Mouse (Mus musculus) thymus, adult 2 months (tissue): ENCODE data around the gene Olfr916. TPM values are rescaled to one million over a fixed set of nuclear protein-coding genes. Genes with fewer than 3 reads are reported as not detected.

ENCODE experiments used
- DNase-seq: peaks from one replicate; pipeline ENCODE4 v3.0.0; 2021
- H3K27ac ChIP-seq: fragments of 200-500 bp; 2 replicates; pipeline ENCODE4 v1.5.1; 2012; ENCODE audit warnings: low read length, control low read depth; ENCODE audit not compliant: control insufficient read depth, insufficient read depth
- H3K27me3 ChIP-seq: fragments of 200-500 bp; 2 replicates; pipeline ENCODE4 v1.6.1; 2012; ENCODE audit warnings: mild to moderate bottlenecking, low read length, moderate library complexity, mixed read lengths; ENCODE audit not compliant: control insufficient read depth, insufficient read depth
- H3K36me3 ChIP-seq: fragments of 200-500 bp; 2 replicates; pipeline ENCODE4 v1.6.1; 2012; ENCODE audit warnings: mild to moderate bottlenecking, low read length, moderate library complexity; ENCODE audit not compliant: control insufficient read depth, insufficient read depth
- H3K4me1 ChIP-seq: fragments of 200-500 bp; replicated peaks from 2 replicates; pipeline ENCODE4 v1.6.1; 2012; ENCODE audit warnings: low read length; ENCODE audit not compliant: control insufficient read depth, insufficient read depth
- H3K4me3 ChIP-seq: fragments of 200-500 bp; 2 replicates; pipeline ENCODE4 v1.5.1; 2012; ENCODE audit warnings: mild to moderate bottlenecking, low read length, control low read depth, moderate library complexity; ENCODE audit not compliant: control insufficient read depth, insufficient read depth
- CTCF ChIP-seq: fragments of 200-500 bp; IDR thresholded peaks from 2 replicates; pipeline ENCODE4 v1.5.1; 2012; ENCODE audit warnings: mild to moderate bottlenecking, control low read depth, low read length, moderate library complexity, borderline replicate concordance; ENCODE audit not compliant: control insufficient read depth, poor library complexity, insufficient read depth; ENCODE audit errors: extremely low read depth
- POLR2A ChIP-seq: fragments of 200-500 bp; IDR thresholded peaks from 2 replicates; pipeline ENCODE4 v1.6.1; 2012; ENCODE audit warnings: mild to moderate bottlenecking, low read length, control low read depth, moderate library complexity; ENCODE audit not compliant: control insufficient read depth, poor library complexity, insufficient read depth; ENCODE audit errors: extremely low read depth
- WGBS: fragments of 180-500 bp; shearing (Covaris S2); methylation state at CpG from one replicate; pipeline ENCODE4 v1.1.7; 2018; 5-methylcytosine and 5-hydroxymethylcytosine counted together
- polyA plus RNA-seq: library from polyadenylated mRNA; depleted of rRNA; stranded (reverse); fragments of >200 nt; gene quantifications from 2 replicates; pipeline ENCODE4 v1.2.3, GENCODE M21; 2012; rRNA removed

Gene Olfr916
- not detected in 2 replicates for polyA plus RNA-seq

- no peak within 1 kb of the TSS for H3K4me3 ChIP-seq
- H3K27ac ChIP-seq, result no peak within 1 kb of the TSS
- WGBS, result 60% methylated on average over 1 of the region's 1 CpGs
- DNase-seq, result no peak
- no peaks in the 10 kb centered on the region for H3K36me3 ChIP-seq
- no peaks in the 10 kb centered on the region for H3K27me3 ChIP-seq
- H3K4me1 ChIP-seq, result no peaks in the 10 kb centered on the region
- no peak for TF ChIP-seq POLR2A
- TF ChIP-seq CTCF, result no peak
Measured at GRCm38 (mm10) chr9:38659775-38660174, at the start of gene Olfr916. Gene Olfr916, minus strand, starts transcription at chr9:38659875.

- WGBS, result 91% methylated on average over 2 of the region's 2 CpGs
- TF ChIP-seq CTCF (no peak), POLR2A (no peak)
Measured at GRCm38 (mm10) chr9:38674501-38674900, 14.8 kb upstream of the Olfr916 start, which contains the start of gene Olfr918. Gene Olfr918, minus strand, starts transcription at chr9:38674601.

DNA sequence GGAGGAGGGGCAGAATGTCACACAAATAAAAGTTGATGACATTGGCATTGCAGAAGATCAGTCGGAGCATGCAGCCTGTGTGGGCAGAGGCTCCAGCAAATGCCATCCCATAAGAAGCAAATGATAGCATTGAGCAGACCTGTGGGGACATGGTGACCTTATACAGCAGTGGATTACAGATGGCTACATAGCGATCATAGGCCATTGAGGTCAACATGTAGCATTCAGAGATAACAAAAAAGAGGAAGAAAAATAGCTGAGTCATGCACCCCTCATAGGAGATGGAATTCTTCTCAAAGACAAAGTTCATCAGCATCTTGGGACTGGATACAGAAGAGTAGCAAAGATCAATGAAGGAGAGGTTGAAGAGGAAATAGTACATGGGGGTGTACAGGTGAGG lies 13.2 kb upstream of the Olfr916 start:
- H3K4me3 ChIP-seq, result no peak overlapping the region
- TF ChIP-seq CTCF (no peak), POLR2A (no peak)
- H3K27me3 ChIP-seq, result no peaks in the 10 kb centered on the region
- no peak for DNase-seq
- H3K36me3 ChIP-seq, result no peaks in the 10 kb centered on the region
- no peak overlapping the region for H3K27ac ChIP-seq
- H3K4me1 ChIP-seq, result no peaks in the 10 kb centered on the region
- 61% methylated on average over 2 of the region's 2 CpGs for WGBS

More at GRCm38 (mm10) chr9:38674501-38674900, 14.8 kb upstream of the Olfr916 start, which contains the start of gene Olfr918:
- no peaks in the 10 kb centered on the region for H3K36me3 ChIP-seq
- no peak within 1 kb of the TSS for H3K27ac ChIP-seq
- DNase-seq, result no peak
- no peaks in the 10 kb centered on the region for H3K27me3 ChIP-seq
- no peak within 1 kb of the TSS for H3K4me3 ChIP-seq
- H3K4me1 ChIP-seq, result no peaks in the 10 kb centered on the region

GRCm38 (mm10) chr9:38665742-38666141 lies 6.1 kb upstream of the Olfr916 start, which contains the start of gene Olfr917:
Gene Olfr917, minus strand, starts transcription at chr9:38665842.
- Histone ChIP-seq H3K4me1 (no peaks in the 10 kb centered on the region), H3K27ac (no peak within 1 kb of the TSS), H3K36me3 (no peaks in the 10 kb centered on the region), H3K27me3 (no peaks in the 10 kb centered on the region), H3K4me3 (no peak within 1 kb of the TSS)
- DNase-seq, result no peak
- TF ChIP-seq POLR2A, result no peak
- TF ChIP-seq CTCF, result no peak
- 84% methylated on average over 1 of the region's 1 CpGs for WGBS

GRCm38 (mm10) chr9:38632406-38632805 lies 27.3 kb downstream of the Olfr916 start:
- no peaks in the 10 kb centered on the region for H3K27me3 ChIP-seq
- H3K4me1 ChIP-seq, result no peaks in the 10 kb centered on the region
- TF ChIP-seq POLR2A, result no peak
- no peak for TF ChIP-seq CTCF
- H3K36me3 ChIP-seq, result no peaks in the 10 kb centered on the region
- H3K27ac ChIP-seq, result no peak overlapping the region
- H3K4me3 ChIP-seq, result no peak overlapping the region
- WGBS, result 91% methylated on average over 4 of the region's 4 CpGs
- DNase-seq, result no peak

Other genes with a start within 250 kb of the Olfr916 start
- gene Olfr901, start 230.4 kb downstream of the Olfr916 start, polyA plus RNA-seq, result not detected in 2 replicates
- gene Olfr902, start 212.2 kb downstream of the Olfr916 start, polyA plus RNA-seq, result not detected in 2 replicates
- gene Olfr904, start 196.7 kb downstream of the Olfr916 start, polyA plus RNA-seq, result not detected in 2 replicates
- not detected in 2 replicates for gene Olfr905, start 188.8 kb downstream of the Olfr916 start, polyA plus RNA-seq
- not detected in 2 replicates for gene Olfr906, start 172.8 kb downstream of the Olfr916 start, polyA plus RNA-seq
- not detected in 2 replicates for gene Olfr907, start 164.1 kb downstream of the Olfr916 start, polyA plus RNA-seq
- gene Olfr911-ps1, start 138.3 kb downstream of the Olfr916 start, polyA plus RNA-seq, result not detected in 2 replicates
- gene Olfr910, start 122.0 kb downstream of the Olfr916 start, polyA plus RNA-seq, result not detected in 2 replicates
- gene Olfr912, start 79.7 kb downstream of the Olfr916 start, polyA plus RNA-seq, result not detected in 2 replicates
- not detected in 2 replicates for gene Olfr913, start 67.1 kb downstream of the Olfr916 start, polyA plus RNA-seq
- gene Olfr914, start 54.8 kb downstream of the Olfr916 start, polyA plus RNA-seq, result not detected in 2 replicates
- gene Olfr917, start 6.0 kb upstream of the Olfr916 start, polyA plus RNA-seq, result not detected in 2 replicates
- gene Olfr918, start 14.7 kb upstream of the Olfr916 start, polyA plus RNA-seq, result not detected in 2 replicates
- not detected in 2 replicates for gene Olfr919, start 43.8 kb upstream of the Olfr916 start, polyA plus RNA-seq
- gene Vwa5a, start 58.4 kb upstream of the Olfr916 start, polyA plus RNA-seq, result 12.9 and 18.8 TPM in 2 replicates
- 0.19 and 0.51 TPM in 2 replicates for gene Olfr920, start 92.4 kb upstream of the Olfr916 start, polyA plus RNA-seq
- 0.08 TPM in 1 of 2 replicates, not detected in the other for gene Olfr921, start 113.2 kb upstream of the Olfr916 start, polyA plus RNA-seq
- not detected in 2 replicates for gene Olfr922, start 154.7 kb upstream of the Olfr916 start, polyA plus RNA-seq
- gene Olfr923, start 166.7 kb upstream of the Olfr916 start, polyA plus RNA-seq, result not detected in 2 replicates
- gene Olfr924, start 184.6 kb upstream of the Olfr916 start, polyA plus RNA-seq, result not detected in 2 replicates
- not detected in 2 replicates for gene Olfr26, start 195.2 kb upstream of the Olfr916 start, polyA plus RNA-seq
- gene Olfr926, start 217.3 kb upstream of the Olfr916 start, polyA plus RNA-seq, result not detected in 2 replicates